Mouse (Mus musculus) adrenal gland, adult (tissue): ENCODE results near the gene D430041D05Rik.
A peak's percentile ranks its signal among the peaks of the same experiment; 100 is the strongest.

Source experiments
- DNase-seq, 2 experiments: peaks; one replicate each; pipeline ENCODE4 v3.0.0; 2022 to 2023; ENCODE audit warnings: low spot score in 1 of 2; ENCODE audit not compliant: inconsistent age in 2 of 2

The D430041D05Rik gene

DNA sequence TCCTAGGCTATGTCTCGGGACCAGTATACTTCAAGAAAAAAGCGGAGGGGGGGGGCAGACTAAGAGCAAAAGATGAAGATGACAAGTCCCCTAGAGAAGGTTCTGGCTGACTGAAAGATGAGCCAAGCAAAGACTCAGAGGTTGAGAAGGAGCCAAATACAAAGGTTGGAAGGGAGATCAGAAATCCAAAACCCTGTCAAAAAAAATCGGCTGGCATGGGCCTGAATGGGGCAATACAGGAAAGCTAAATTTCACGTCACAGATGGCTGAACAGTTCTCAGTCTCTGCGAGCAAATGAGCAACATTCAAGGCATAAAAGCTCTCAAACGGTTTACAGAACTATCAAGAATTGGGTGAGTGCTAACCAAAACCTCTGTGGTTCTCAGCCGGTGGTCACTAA is 2.5 kb downstream of the D430041D05Rik start:
- no peak for DNase-seq

- no peak for DNase-seq
These were observed 2.9 kb downstream of the D430041D05Rik start for GRCm38 (mm10) chr2:104407913-104408312.

DNA sequence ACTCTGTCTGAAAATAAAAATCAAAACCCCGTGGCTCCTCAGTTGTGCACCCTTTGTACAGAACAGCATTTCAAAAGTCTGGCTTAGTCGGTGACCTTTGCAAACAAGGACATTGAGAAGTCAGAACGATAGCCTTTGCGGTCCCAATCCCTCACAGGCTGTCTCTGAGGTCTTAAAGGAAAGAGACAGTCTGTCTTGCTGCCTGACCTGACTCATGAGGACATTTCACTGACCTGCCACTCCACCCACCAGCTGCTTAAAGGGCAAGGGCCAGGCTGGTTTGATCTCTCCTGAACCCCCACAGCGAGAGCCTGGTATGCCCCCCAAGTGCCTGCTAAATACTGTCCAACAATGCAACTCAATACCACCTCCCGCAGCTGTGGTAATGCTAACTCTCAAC is 6.8 kb downstream of the D430041D05Rik start:
- peak; percentile 78 to 89 for DNase-seq

- DNase-seq = peak; percentile 57 to 80
These were observed 12.0 kb downstream of the D430041D05Rik start for GRCm38 (mm10) chr2:104398651-104399290.

GRCm38 (mm10) chr2:104395961-104396360 is 14.9 kb downstream of the D430041D05Rik start:
- peak; percentile 54 to 83 for DNase-seq

- DNase-seq = no peak
These were observed 16.0 kb downstream of the D430041D05Rik start for GRCm38 (mm10) chr2:104394769-104395168.

DNA sequence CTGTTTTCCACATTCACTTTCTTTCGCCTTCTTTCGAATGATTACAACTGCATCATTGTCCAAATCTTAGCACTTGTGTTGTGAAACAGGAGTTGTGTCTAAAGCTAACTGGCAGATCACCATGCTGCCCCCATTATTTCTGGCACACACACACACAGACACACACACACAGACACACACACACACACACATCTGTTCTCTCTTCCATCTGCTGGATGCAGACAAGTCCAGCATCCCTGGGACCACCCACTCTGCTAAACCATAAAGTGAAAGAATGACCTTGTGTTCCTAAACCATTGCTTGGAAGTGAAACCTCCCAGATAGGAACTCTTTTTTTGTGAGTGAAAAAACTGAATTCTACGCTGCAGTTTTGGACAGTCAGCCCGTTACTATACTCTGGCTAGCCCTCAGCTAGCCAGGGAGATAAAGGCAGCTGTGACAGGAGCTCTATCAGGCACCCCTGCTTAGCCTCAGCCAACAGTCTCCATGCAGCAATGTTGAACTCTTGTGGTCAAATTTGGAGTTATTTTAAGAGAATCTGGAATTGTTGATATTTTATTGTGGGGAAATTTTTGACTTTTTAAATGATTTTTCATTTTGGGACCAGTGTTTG is 18.0 kb downstream of the D430041D05Rik start:
- no peak for DNase-seq

- no peak for DNase-seq
These were observed 21.6 kb downstream of the D430041D05Rik start for GRCm38 (mm10) chr2:104389231-104389630.

- DNase-seq = no peak
These were observed 24.9 kb downstream of the D430041D05Rik start for GRCm38 (mm10) chr2:104385941-104386340.

DNA sequence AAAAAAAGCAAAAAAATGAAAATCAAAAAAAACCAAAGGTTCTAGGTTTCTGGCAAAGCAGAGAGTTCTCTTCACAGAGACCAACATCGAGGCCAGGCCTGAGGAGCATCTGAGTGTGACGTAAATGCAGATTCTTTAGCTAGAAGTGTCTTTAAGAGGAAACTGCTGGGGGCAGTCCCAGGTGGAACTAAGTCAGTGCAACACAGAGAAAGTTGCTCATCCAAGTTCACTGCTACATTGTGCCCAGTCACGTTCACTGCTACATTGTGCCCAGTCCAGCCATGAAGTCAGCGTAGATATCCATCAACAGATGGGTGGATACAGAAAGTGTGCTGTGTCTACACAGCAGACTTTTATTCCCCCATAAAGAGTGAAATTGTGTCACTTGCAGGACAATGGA is 27.2 kb downstream of the D430041D05Rik start:
- DNase-seq = no peak

GRCm38 (mm10) chr2:104382813-104383212 is 28.0 kb downstream of the D430041D05Rik start:
- DNase-seq = no peak

- no peak for DNase-seq
These were observed 31.5 kb downstream of the D430041D05Rik start for GRCm38 (mm10) chr2:104379304-104379703.

GRCm38 (mm10) chr2:104378791-104379190 is 32.0 kb downstream of the D430041D05Rik start:
- no peak for DNase-seq

GRCm38 (mm10) chr2:104377990-104378389 is 32.8 kb downstream of the D430041D05Rik start:
- no peak for DNase-seq

DNA sequence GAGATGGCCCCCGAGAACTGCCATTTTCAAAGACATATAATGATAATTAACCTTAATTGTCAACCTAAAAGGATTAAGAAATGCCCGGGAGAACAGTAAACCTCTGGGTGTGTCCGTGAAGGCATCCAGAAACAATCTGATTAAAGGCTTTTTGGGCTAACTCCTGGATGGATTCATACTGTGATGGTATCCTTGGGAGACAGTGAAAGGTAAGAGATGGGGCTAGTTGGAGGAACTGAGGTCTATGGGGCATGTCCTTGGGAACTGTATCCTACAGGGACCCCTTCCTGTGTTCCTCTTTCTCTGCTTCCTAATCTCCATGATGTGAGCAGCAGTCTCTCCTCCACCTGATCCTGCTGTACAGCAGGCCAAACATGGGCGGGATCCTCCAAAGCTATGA is 38.7 kb downstream of the D430041D05Rik start:
- no peak for DNase-seq

- DNase-seq = no peak
These were observed 39.1 kb downstream of the D430041D05Rik start for GRCm38 (mm10) chr2:104371606-104372130.

- DNase-seq = no peak
These were observed 42.9 kb downstream of the D430041D05Rik start for GRCm38 (mm10) chr2:104367836-104368298.

DNA sequence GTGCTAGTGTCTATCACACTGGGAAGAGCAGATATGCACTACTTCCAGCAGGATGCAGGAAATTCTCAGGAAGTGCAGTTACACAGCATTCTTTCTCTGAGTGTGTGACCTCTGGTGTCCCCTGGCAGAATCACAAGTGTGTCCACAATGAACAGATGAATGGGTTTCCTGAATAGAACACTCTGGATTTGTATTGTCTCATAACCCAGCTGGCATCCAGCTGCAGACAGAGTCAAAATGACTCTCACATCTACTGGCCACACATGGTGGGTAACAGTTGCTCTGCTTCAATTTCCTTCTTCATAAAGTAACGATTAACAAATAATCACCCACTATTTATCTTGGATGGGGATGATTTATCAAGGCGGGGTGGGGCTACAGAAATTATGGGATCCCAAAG is 43.5 kb downstream of the D430041D05Rik start:
- no peak for DNase-seq

GRCm38 (mm10) chr2:104359305-104359704 is 51.5 kb downstream of the D430041D05Rik start:
- peak; percentile 19 to 60 for DNase-seq

- DNase-seq = no peak
These were observed 51.9 kb downstream of the D430041D05Rik start for GRCm38 (mm10) chr2:104358881-104359280.

DNA sequence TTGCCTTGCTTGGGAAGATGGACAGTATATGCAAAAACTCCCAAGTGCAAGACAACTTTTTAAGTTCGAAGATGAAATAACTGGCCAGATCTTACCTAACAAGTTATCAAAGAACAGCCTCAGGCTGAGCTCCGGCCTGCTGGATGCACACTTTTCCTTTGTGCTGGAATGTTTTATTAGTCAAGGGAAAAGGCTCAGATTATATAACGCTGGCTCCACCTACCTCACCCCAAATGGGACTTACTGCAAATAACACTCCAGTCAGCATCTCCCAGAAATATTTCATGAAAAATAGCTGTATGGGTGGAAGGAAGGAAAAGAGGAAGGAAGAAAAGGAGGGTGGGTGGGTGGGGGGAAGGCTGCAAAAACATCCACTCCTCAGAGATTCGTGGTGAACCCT is 54.3 kb downstream of the D430041D05Rik start:
- DNase-seq = no peak

DNA sequence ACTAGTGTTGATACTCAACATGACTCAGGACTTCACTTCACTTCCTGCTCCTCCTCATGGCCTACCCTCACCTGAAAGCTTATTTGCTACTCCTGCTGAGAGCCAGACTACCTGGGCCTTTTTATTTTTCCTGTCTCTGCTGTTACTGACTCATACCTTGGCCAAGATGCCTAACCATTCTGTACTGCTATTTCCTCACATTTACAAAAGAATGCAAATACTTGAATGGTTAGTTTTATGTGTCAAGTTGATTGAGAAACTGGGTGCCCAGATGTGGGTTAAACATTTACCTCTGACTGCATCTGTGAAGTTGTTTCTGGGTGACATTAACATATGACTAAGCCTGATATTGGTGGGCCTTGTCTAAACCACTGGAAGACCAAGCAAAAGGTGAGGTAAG is 56.7 kb downstream of the D430041D05Rik start:
- DNase-seq = no peak

GRCm38 (mm10) chr2:104352204-104352493 is 58.7 kb downstream of the D430041D05Rik start:
- no peak for DNase-seq
